Mouse (Mus musculus) brown adipose tissue, adult 24 weeks (tissue): Measurements from ENCODE around the gene Tnip3. TPM values are rescaled to one million over a fixed set of nuclear protein-coding genes. Genes with fewer than 3 reads are reported as not detected.

ENCODE experiments used
- H3K27ac ChIP-seq: fragments of 200-500 bp; replicated peaks from 2 replicates; pipeline ENCODE4 v1.5.1; 2012; ENCODE audit warnings: low read depth, mild to moderate bottlenecking, low read length
- H3K4me1 ChIP-seq: fragments of 200-500 bp; 2 replicates; pipeline ENCODE4 v1.6.1; 2012; ENCODE audit warnings: low read length, mixed read lengths; ENCODE audit not compliant: control insufficient read depth, insufficient read depth, insufficient read length
- H3K4me3 ChIP-seq: fragments of 200-500 bp; 2 replicates; pipeline ENCODE4 v1.5.1; 2012; ENCODE audit warnings: low read depth, mild to moderate bottlenecking, low read length, moderate library complexity; ENCODE audit not compliant: insufficient read depth
- polyA plus RNA-seq: library from polyadenylated mRNA; stranded (reverse); fragments of >200 nt; gene quantifications from 2 replicates; pipeline ENCODE4 v1.2.4, GENCODE M21; 2012; ENCODE audit not compliant: missing spikeins, insufficient read depth, insufficient read length

The Tnip3 gene
- 1.5 TPM in 1 of 2 replicates, not detected in the other for polyA plus RNA-seq

DNA sequence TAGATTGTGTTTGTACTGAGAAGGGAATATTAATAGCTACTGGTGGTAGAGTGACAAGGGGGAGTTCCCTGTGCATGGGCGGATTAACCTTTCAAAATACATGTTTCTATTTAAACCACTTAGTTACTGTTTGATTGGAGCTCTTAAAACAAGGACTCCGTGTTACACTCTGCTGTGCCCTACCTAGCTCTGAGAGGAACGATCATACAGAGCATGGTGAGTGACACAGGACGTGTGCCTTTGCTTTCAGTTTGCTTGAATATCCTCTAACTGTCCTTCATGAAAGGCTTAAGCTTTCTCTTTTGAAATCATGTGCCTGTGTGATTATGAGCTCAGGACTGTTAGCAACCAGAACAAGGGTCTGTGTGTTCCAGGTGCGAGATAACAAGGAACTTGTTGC lies at the start of gene Tnip3:
Gene Tnip3, plus strand, starts transcription at position 122 of the 400 bp plus-strand sequence.
- no peak within 1 kb of the TSS for H3K4me3 ChIP-seq
- H3K27ac ChIP-seq: no peak within 1 kb of the TSS
- H3K4me1 ChIP-seq: peaks cover 10% of the 10 kb centered on the region

GRCm38 (mm10) chr6:65498786-65499185 lies 26.3 kb upstream of the Tnip3 start:
- no peak overlapping the region for H3K27ac ChIP-seq

GRCm38 (mm10) chr6:65510051-65510669 lies 15.0 kb upstream of the Tnip3 start:
- Histone ChIP-seq H3K27ac (no peak overlapping the region), H3K4me1 (no peaks in the 10 kb centered on the region), H3K4me3 (no peak overlapping the region)

More at GRCm38 (mm10) chr6:65498786-65499185, 26.3 kb upstream of the Tnip3 start:
- Histone ChIP-seq H3K4me1 (no peaks in the 10 kb centered on the region), H3K4me3 (no peak overlapping the region)

- no peak overlapping the region for H3K4me3 ChIP-seq
- no peaks in the 10 kb centered on the region for H3K4me1 ChIP-seq
- no peak overlapping the region for H3K27ac ChIP-seq
These were observed 11.3 kb upstream of the Tnip3 start for GRCm38 (mm10) chr6:65513813-65514212.

DNA sequence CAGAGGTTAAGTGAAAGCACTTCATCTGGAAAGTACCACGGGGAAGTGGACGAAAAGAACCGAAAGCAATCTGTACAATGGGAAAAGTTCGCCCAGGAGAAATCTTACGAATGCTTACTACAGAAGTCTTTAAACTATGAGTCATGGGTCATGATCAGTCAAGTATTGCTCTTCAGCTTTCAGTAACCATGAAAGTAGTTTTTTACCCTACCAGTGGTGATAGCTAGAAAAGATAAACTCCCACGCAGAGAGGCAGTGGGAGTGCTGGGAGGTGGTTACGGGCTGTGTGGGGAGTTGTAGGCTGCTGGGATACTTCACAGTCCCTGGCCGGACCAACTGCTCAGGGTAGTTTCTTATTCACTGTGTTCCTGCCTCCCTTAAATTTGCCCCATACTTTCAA lies 8.4 kb upstream of the Tnip3 start:
- H3K4me1 ChIP-seq: peaks cover 4% of the 10 kb centered on the region; the same call in 1 of the 2 replicates
- H3K27ac ChIP-seq: no peak overlapping the region
- no peak overlapping the region for H3K4me3 ChIP-seq

GRCm38 (mm10) chr6:65520821-65521220 lies 4.3 kb upstream of the Tnip3 start:
- Histone ChIP-seq H3K27ac (no peak overlapping the region), H3K4me3 (no peak overlapping the region), H3K4me1 (peaks cover 8% of the 10 kb centered on the region)

GRCm38 (mm10) chr6:65527892-65528291 lies 2.8 kb downstream of the Tnip3 start:
- no peak overlapping the region for H3K4me3 ChIP-seq
- no peak overlapping the region for H3K27ac ChIP-seq
- peaks cover 2% of the 10 kb centered on the region; the same call in 1 of the 2 replicates for H3K4me1 ChIP-seq

- no peak overlapping the region for H3K27ac ChIP-seq
- no peak overlapping the region for H3K4me3 ChIP-seq
- peaks cover 2% of the 10 kb centered on the region; the same call in 1 of the 2 replicates for H3K4me1 ChIP-seq
These were observed 6.2 kb downstream of the Tnip3 start for GRCm38 (mm10) chr6:65531232-65531848.

- no peak overlapping the region for H3K4me3 ChIP-seq
- no peak overlapping the region for H3K27ac ChIP-seq
- H3K4me1 ChIP-seq: peaks cover under 1% of the 10 kb centered on the region; the same call in 1 of the 2 replicates
These were observed 8.6 kb downstream of the Tnip3 start for GRCm38 (mm10) chr6:65533687-65534086.

- H3K27ac ChIP-seq: no peak overlapping the region
- H3K4me3 ChIP-seq: no peak overlapping the region
- no peaks in the 10 kb centered on the region for H3K4me1 ChIP-seq
These were observed 12.3 kb downstream of the Tnip3 start for GRCm38 (mm10) chr6:65537327-65537884.

DNA sequence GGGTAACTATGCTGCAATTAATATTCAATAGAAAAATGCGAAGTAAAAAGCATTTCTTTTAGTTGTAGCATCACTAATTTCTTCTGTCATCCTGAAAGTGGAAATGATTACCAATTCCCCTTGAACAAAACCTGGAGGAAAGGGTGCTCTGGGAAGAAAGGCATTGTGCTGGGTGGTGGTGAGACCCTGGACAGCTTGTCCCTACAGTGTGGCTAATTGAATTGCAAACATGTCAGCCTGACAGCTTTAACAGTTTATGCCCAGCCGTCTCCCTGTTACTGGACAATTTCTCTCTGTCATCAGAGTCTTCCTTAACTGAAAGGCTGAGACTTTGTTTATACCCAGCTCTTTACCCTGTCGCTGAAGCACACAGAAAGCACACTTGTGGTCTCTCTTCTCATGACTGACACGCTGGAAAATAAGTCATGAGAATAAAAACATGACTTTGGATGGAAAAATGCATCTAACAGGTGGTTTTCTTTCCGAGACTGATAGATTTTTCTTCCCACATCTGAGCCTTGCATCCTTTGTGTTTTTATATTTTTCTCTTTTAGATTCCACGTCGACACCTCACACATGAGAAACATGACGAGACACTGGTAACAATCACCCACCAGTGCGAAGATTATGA lies 13.0 kb downstream of the Tnip3 start:
- Histone ChIP-seq H3K4me1 (no peaks in the 10 kb centered on the region), H3K27ac (no peak overlapping the region), H3K4me3 (no peak overlapping the region)

DNA sequence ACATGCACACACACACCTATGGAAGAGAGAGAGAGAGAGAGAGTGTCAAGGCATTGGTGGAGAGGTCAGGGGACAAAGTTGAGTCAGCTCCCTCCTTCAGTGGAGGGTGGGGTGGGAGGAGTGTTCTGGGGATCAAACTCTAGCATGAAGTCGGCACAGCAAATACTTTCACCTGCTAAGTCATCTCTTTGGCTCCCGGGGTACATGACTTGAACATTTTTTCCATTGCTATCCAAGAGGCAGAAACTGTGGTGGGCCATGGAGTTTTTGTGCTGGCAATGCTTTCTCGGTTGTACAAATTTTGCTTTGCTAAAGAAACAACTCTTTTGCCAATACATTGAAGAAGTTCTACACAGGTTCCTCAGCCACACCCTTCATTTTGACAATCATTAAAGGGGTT lies 13.8 kb downstream of the Tnip3 start:
- Histone ChIP-seq H3K27ac (no peak overlapping the region), H3K4me3 (no peak overlapping the region), H3K4me1 (no peaks in the 10 kb centered on the region)

DNA sequence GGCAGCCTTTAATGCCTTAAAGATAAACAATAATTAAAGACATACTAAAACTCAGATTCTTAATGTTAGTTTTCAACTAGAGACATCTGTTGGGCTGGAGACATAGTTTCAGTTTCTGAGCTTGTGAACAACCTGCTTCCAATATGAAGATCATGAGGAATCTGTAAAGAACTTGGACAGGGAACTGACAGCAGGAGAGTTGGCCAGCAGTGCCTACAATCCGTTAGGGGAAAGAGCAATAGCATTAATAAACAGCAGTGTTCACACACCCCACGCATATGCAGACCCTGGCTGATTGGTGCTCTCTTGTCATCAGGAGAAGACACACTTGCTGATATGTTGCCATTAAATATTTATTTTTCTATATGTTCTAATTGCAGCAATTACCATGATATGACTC lies 15.0 kb downstream of the Tnip3 start:
- Histone ChIP-seq H3K27ac (no peak overlapping the region), H3K4me3 (no peak overlapping the region), H3K4me1 (no peaks in the 10 kb centered on the region)

GRCm38 (mm10) chr6:65541094-65541493 lies 16.0 kb downstream of the Tnip3 start:
- no peaks in the 10 kb centered on the region for H3K4me1 ChIP-seq
- no peak overlapping the region for H3K27ac ChIP-seq
- H3K4me3 ChIP-seq: no peak overlapping the region

DNA sequence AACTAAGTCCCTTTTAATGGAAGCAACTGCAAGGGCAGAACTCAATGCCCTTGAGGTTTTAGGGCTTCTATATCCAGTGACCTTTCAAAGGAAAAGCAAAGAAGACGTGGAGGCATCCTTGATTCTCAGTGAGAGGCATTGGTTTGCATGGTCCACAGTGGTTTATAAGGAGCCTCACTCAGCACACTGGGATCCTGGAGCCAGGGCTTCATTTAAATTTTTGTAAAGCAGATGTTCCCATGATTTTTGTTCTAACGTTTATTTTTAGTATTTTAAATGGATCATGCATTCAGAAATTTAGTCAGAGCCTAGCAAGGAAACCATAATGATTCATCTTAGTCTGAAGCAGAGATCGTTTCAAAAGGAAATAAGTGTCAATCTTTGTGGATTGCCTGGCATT lies 17.3 kb downstream of the Tnip3 start:
- no peaks in the 10 kb centered on the region for H3K4me1 ChIP-seq
- no peak overlapping the region for H3K27ac ChIP-seq
- H3K4me3 ChIP-seq: no peak overlapping the region
